Mouse (Mus musculus) MEL (cell line): ENCODE results near the gene Pramef8. TPM values are rescaled to one million over a fixed set of nuclear protein-coding genes. Genes with fewer than 3 reads are reported as not detected.

Experiments
- DNase-seq: peaks from one replicate; pipeline ENCODE4 v3.0.0; 2011; ENCODE audit warnings: low read depth, low spot score
- H3K27ac ChIP-seq: 2 replicates; pipeline ENCODE4 v1.5.1; 2012; ENCODE audit warnings: low read depth, mild to moderate bottlenecking, control low read depth, low read length, moderate library complexity; ENCODE audit not compliant: control insufficient read depth
- H3K27me3 ChIP-seq, 2 experiments: fragments of 150-350 bp in 1 of 2; sonication (generic) in 1 of 2; 2 replicates each; pipeline ENCODE4 v1.6.1; 2012; ENCODE audit warnings: low read length in 2 of 2, mild to moderate bottlenecking in 2 of 2, improper control_type of control experiment in 1 of 2, moderate library complexity in 1 of 2; ENCODE audit not compliant: insufficient read depth in 2 of 2, control insufficient read depth in 1 of 2
- H3K36me3 ChIP-seq, 2 experiments: 2 replicates each; pipeline ENCODE4 v1.6.1; 2012 to 2014; ENCODE audit warnings: low read length in 2 of 2, improper control_type of control experiment in 1 of 2, inconsistent platforms in 1 of 2, mild to moderate bottlenecking in 1 of 2; ENCODE audit not compliant: insufficient read depth in 2 of 2, control insufficient read depth in 1 of 2
- H3K4me1 ChIP-seq, 2 experiments: fragments of 150-350 bp in 1 of 2; sonication (generic) in 1 of 2; 2 replicates each; pipeline ENCODE4 v1.6.1; 2012; ENCODE audit warnings: low read length in 2 of 2, improper control_type of control experiment in 1 of 2, mild to moderate bottlenecking in 1 of 2; ENCODE audit not compliant: insufficient read depth in 2 of 2, control insufficient read depth in 1 of 2
- H3K4me3 ChIP-seq, 2 experiments: fragments of 150-350 bp in 1 of 2; sonication (generic) in 1 of 2; 2 replicates each; pipeline ENCODE4 v1.5.1; 2012; ENCODE audit warnings: low read depth in 2 of 2, low read length in 2 of 2, mild to moderate bottlenecking in 2 of 2, moderate library complexity in 2 of 2, control low read depth in 1 of 2, improper control_type of control experiment in 1 of 2; ENCODE audit not compliant: control insufficient read depth in 1 of 2, insufficient read depth in 1 of 2
- H3K79me2 ChIP-seq: 2 replicates; pipeline ENCODE4 v1.6.1; 2012; ENCODE audit warnings: mild to moderate bottlenecking, low read length, moderate library complexity; ENCODE audit not compliant: control insufficient read depth, poor library complexity, insufficient read depth
- H3K9ac ChIP-seq: 2 replicates; pipeline ENCODE4 v1.6.1; 2012; ENCODE audit warnings: low read depth, mild to moderate bottlenecking, control low read depth, low read length, moderate library complexity; ENCODE audit not compliant: control insufficient read depth, poor library complexity, severe bottlenecking
- H3K9me3 ChIP-seq: fragments of 150-350 bp; sonication (generic); replicated peaks from 2 replicates; pipeline ENCODE4 v1.6.1; 2012; ENCODE audit warnings: mild to moderate bottlenecking, low read length, improper control_type of control experiment, moderate library complexity; ENCODE audit not compliant: insufficient read depth
- ELF1 ChIP-seq: IDR thresholded peaks from 2 replicates; pipeline ENCODE4 v1.6.1; 2014; ENCODE audit warnings: low read depth, mild to moderate bottlenecking, inconsistent platforms, low read length, improper control_type of control experiment, moderate library complexity
- EP300 ChIP-seq, 2 experiments: IDR thresholded peaks; 2 replicates each; pipeline ENCODE4 v1.6.1; 2011; ENCODE audit warnings: improper control_type of control experiment in 2 of 2, low read length in 2 of 2, low read depth in 1 of 2, mild to moderate bottlenecking in 1 of 2
- GABPA ChIP-seq: IDR thresholded peaks from 2 replicates; pipeline ENCODE4 v1.6.1; 2012; ENCODE audit warnings: low read depth, mild to moderate bottlenecking, inconsistent platforms, low read length, improper control_type of control experiment, moderate library complexity
- GATA1 ChIP-seq: IDR thresholded peaks from 2 replicates; pipeline ENCODE4 v1.6.1; 2011; ENCODE audit warnings: low read depth, low read length, improper control_type of control experiment
- HCFC1 ChIP-seq: IDR thresholded peaks from 2 replicates; pipeline ENCODE4 v1.6.1; 2012; ENCODE audit warnings: low read depth, mild to moderate bottlenecking, inconsistent platforms, low read length, improper control_type of control experiment, moderate library complexity
- JUND ChIP-seq: IDR thresholded peaks from 2 replicates; pipeline ENCODE4 v1.6.1; 2011; ENCODE audit warnings: low read depth, mild to moderate bottlenecking, improper control_type of control experiment, low read length
- MAFK ChIP-seq: IDR thresholded peaks from 2 replicates; pipeline ENCODE4 v1.6.1; 2011; ENCODE audit warnings: low read depth, mild to moderate bottlenecking, low read length, improper control_type of control experiment, borderline replicate concordance
- MEF2A ChIP-seq: IDR thresholded peaks from 2 replicates; pipeline ENCODE4 v1.6.1; 2014; ENCODE audit warnings: low read depth, mild to moderate bottlenecking, inconsistent platforms, low read length, improper control_type of control experiment; ENCODE audit not compliant: poor library complexity, insufficient replicate concordance, severe bottlenecking; ENCODE audit errors: extremely low read depth
- MXI1 ChIP-seq: IDR thresholded peaks from 2 replicates; pipeline ENCODE4 v1.6.1; 2011; ENCODE audit warnings: mild to moderate bottlenecking, low read depth, low read length, improper control_type of control experiment
- NRF1 ChIP-seq: IDR thresholded peaks from 2 replicates; pipeline ENCODE4 v1.6.1; 2014; ENCODE audit warnings: low read depth, mild to moderate bottlenecking, inconsistent platforms, low read length, improper control_type of control experiment, moderate library complexity; ENCODE audit not compliant: poor library complexity, insufficient read depth, severe bottlenecking
- POLR2AphosphoS2 ChIP-seq: IDR thresholded peaks from 2 replicates; pipeline ENCODE4 v1.6.1; 2011; ENCODE audit warnings: low read length, improper control_type of control experiment
- POLR2AphosphoS5 ChIP-seq: IDR thresholded peaks from 2 replicates; pipeline ENCODE4 v1.6.1; 2012; ENCODE audit warnings: low read depth, borderline replicate concordance, mild to moderate bottlenecking, inconsistent platforms, low read length, moderate library complexity, mixed read lengths
- RAD21 ChIP-seq: IDR thresholded peaks from 2 replicates; pipeline ENCODE4 v1.6.1; 2011; ENCODE audit warnings: mild to moderate bottlenecking, low read depth, low read length, improper control_type of control experiment
- RCOR1 ChIP-seq: IDR thresholded peaks from 2 replicates; pipeline ENCODE4 v1.6.1; 2012; ENCODE audit warnings: low read depth, mild to moderate bottlenecking, inconsistent platforms, low read length, improper control_type of control experiment
- SIN3A ChIP-seq: IDR thresholded peaks from 2 replicates; pipeline ENCODE4 v1.6.1; 2012; ENCODE audit warnings: low read length, improper control_type of control experiment, inconsistent platforms
- SMC3 ChIP-seq: IDR thresholded peaks from 2 replicates; pipeline ENCODE4 v1.6.1; 2011; ENCODE audit warnings: low read depth, low read length, improper control_type of control experiment
- TBP ChIP-seq: IDR thresholded peaks from 2 replicates; pipeline ENCODE4 v1.8.0; 2011; ENCODE audit warnings: low read depth, low read length, improper control_type of control experiment
- TCF12 ChIP-seq: IDR thresholded peaks from 2 replicates; pipeline ENCODE4 v1.6.1; 2014; ENCODE audit warnings: low read depth, mild to moderate bottlenecking, inconsistent platforms, low read length, improper control_type of control experiment, moderate library complexity
- USF2 ChIP-seq, 2 experiments: IDR thresholded peaks; 2 replicates each; pipeline ENCODE4 v1.6.1; 2011 to 2012; ENCODE audit warnings: improper control_type of control experiment in 2 of 2, low read length in 2 of 2, borderline replicate concordance in 1 of 2, inconsistent platforms in 1 of 2, low read depth in 1 of 2, mild to moderate bottlenecking in 1 of 2; ENCODE audit not compliant: insufficient read depth in 1 of 2
- ZMIZ1 ChIP-seq: IDR thresholded peaks from 2 replicates; pipeline ENCODE4 v1.6.1; 2012; ENCODE audit warnings: low read depth, mild to moderate bottlenecking, inconsistent platforms, low read length, improper control_type of control experiment, moderate library complexity
- polyA plus RNA-seq, 2 experiments: library from polyadenylated mRNA; stranded (reverse) in 1 of 2; unstranded in 1 of 2; fragments of >175 nt in 1 of 2; fragments of >200 nt in 1 of 2; gene quantifications; 2 replicates each; pipeline versions ENCODE4 v1.2.1 to v1.2.4; 2012; ENCODE audit warnings: low replicate concordance in 2 of 2, low read depth in 1 of 2; ENCODE audit not compliant: insufficient read length in 2 of 2, insufficient read depth in 1 of 2, missing spikeins in 1 of 2
- total RNA-seq: library from RNA; depleted of rRNA; stranded (reverse); fragments of 300-350 nt; gene quantifications from 2 replicates; pipeline ENCODE4 v1.2.3, GENCODE M21; 2012

Pramef8 gene
- total and polyA plus RNA-seq, 3 experiments, result not detected

DNA sequence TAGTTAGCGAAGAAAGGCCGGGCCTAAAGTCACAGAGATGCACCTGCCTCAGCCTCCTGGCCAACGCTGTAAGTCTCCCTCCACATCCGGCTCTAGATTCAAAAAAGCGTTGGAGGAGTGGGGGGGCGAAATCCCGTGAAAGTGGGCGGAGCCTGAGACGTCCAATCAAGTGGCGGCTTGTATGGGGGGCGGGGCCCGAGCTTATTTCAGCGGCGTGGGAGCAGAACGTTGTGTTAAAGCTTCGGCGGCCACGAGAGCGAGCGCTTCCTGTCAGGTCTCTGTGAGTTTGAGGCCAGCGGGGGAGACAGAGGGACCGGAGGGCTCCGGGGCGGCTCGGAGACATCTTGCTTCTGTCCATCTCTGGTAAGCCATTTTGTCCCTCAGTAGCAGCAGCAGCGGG, 18.0 kb upstream of the Pramef8 start, which contains the start of gene Pramel1:
Pramel1 (plus strand) TSS at position 248 of the 400 bp plus-strand sequence.
- no peaks in the 10 kb centered on the region for H3K27me3 ChIP-seq

DNA sequence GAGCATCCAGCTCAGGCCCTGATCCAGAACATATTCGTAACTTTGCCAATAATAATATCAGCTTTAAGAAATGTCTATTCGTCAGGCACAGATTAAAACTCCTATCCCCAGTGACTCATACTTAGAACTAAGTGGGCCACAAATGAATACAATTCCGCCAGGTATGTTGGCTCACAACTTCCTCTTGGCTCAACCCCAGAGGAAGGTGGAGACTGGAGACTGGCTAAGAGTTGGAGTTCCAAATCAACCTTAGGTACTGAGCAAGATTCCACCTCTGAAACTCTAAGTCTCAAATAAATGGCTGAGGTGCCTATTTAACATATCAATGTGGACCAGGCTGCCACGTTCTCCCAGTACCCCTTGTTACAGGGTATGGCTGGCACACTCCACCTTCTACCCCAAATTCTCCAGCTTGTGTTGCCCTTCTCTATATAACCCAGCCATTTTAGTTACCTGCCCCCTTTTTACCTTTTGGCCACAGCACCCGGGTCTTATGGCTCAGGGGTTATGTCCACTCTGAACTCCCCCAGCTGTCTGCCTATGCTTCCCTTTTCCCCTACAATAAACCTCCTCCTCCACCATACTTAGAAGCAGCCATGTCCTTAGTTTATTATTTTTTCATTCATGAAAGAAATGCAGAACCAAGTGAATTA, 534 bp upstream of the Pramef8 start:
- H3K4me3 ChIP-seq, result no peak overlapping the region
- H3K9me3 ChIP-seq, result no peaks in the 10 kb centered on the region
- TF ChIP-seq MAFK, result no peak
- TF ChIP-seq TCF12, result no peak
- TF ChIP-seq GATA1, result no peak
- TF ChIP-seq SIN3A, result no peak
- no peak for TF ChIP-seq ELF1
- TF ChIP-seq POLR2AphosphoS5, result no peak
- TF ChIP-seq RAD21, result no peak
- no peak for TF ChIP-seq MXI1
- no peak for TF ChIP-seq MEF2A
- TF ChIP-seq, all 39 proteins: peak for 0
- DNase-seq, result no peak
- H3K36me3 ChIP-seq, result no peaks in the 10 kb centered on the region
- H3K9ac ChIP-seq, result no peak overlapping the region
- H3K79me2 ChIP-seq, result no peaks in the 10 kb centered on the region
- no peaks in the 10 kb centered on the region for H3K4me1 ChIP-seq
- H3K27ac ChIP-seq, result no peak overlapping the region
- H3K27me3 ChIP-seq, result no peaks in the 10 kb centered on the region

More for the DNA sequence above, 18.0 kb upstream of the Pramef8 start, which contains the start of gene Pramel1:
- Histone ChIP-seq H3K4me3 (no peak within 1 kb of the TSS), H3K27ac (no peak within 1 kb of the TSS), H3K36me3 (no peaks in the 10 kb centered on the region), H3K79me2 (no peaks in the 10 kb centered on the region), H3K4me1 (no peaks in the 10 kb centered on the region), H3K9ac (no peak within 1 kb of the TSS), H3K9me3 (no peaks in the 10 kb centered on the region)
- no peak for DNase-seq
- TF ChIP-seq HCFC1 (no peak), TBP (no peak), RCOR1 (no peak), JUND (no peak), GABPA (no peak), RAD21 (no peak), USF2 (IDR thresholded peaks at IDR 0.05; ENCODE audit: borderline replicate concordance in 1 of 2, insufficient read depth in 1 of 2, low read depth in 1 of 2, low read length in 2 of 2) (no peak), GATA1 (no peak), NRF1 (no peak), ELF1 (no peak), POLR2AphosphoS2 (no peak), MXI1 (no peak), EP300 (IDR thresholded peaks at IDR 0.05; ENCODE audit: low read depth in 1 of 2, low read length in 2 of 2) (no peak), SMC3 (no peak), MEF2A (no peak), ZMIZ1 (no peak)
